Mouse (Mus musculus): ENCODE data around the gene Sult2b1.

The Sult2b1 gene

DNA sequence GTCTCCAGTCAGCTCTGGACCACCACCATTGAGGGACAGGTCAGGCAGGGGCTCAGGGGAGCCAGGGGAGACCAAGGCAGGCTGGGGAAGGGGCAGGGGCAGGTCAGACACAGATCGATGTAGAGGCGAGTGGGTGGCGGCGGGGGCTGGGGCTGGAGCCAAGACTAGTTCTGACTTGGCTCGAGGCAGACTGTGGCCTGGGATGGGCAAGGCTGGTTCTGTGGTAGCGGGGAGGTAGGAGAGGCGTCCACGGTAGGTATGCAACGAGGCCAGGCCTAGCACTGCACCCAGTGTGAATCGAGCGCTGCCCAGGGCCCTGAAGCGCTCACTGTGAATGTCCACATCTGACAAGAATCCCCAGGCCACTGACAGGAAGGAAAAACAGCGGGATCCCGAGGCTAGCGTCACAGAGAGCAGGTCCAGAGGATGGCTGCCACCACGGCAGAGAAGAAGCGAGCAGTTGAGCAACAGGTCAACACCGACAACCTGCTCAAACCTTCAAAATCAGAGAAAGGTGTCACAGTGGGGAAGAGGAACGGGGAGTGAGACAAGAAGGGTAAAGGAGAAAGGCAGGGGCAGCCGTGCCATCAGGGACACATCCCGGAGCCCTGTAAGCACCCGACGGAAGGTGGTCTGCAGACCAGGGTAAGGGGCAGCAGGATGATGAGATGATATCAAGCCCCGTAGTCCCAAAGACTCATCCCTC, 73.0 kb downstream of the Sult2b1 start:
- no peak for DNase-seq (ENCODE audit: low read depth, low spot score)

DNA sequence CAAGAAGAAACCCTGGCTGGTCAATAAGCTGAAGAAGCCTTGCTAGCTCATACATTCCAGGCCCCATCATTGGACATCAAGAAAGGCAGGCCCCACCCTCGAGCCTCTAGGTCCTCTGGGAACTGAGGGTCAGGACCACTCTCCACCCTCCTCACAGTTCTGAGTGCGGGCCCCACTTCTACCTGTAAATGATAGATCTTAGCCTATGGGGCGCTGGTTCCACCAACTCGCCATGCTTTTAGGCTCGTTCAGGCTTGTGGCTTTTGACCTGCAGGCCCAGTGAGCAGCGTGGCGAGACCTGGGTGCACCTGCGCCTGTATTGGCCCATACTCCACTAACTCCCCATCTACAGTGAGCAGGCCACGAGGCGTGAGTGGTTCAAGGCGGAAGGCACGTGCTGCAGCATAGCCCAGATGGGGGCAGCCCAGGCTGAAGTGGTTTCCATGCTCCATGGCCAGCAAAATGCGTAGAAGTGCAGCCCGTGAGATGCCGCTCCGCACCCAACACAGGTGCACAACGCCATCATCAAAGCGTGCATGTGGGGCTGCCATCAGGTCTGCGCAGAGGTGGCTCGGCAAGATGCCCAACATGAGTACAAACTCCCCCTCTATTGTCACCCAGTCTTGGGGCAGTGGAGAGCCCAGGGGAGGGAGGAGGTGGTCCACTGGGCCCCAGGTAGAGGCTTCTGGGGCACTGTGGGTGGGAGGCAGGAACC, 73.8 kb downstream of the Sult2b1 start:
- DNase-seq (ENCODE audit: low read depth, low spot score), result no peak

DNA sequence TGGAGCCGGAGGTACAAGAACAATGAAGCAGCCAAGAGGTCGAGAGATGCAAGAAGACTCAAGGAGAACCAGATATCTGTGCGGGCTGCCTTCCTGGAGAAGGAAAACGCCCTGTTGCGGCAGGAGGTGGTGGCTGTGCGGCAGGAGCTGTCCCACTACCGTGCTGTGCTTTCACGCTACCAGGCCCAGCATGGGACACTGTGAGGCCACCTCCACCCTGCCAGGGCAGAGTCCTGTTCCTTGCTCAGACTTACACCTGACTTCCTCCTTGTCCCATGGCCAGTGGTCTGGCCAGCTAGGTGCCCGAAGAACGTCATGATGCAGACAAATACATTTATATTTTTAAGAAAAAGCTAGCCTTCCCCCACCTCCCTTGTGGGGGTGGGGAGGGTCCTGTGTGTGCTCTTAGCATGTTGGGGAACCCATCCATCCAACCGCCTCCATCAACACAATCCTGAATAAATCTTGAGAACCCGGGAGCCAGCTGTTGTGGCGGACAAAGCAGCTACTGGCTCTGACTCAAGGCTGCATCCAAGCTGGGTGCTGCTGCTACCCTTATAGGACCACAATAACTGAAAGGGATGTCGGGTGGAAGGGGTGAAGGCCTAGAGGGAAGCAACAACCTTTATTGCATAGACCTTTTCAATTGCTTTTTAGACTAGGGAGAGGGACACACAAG, 74.7 kb downstream of the Sult2b1 start:
- DNase-seq (ENCODE audit: low read depth, low spot score), result no peak

DNA sequence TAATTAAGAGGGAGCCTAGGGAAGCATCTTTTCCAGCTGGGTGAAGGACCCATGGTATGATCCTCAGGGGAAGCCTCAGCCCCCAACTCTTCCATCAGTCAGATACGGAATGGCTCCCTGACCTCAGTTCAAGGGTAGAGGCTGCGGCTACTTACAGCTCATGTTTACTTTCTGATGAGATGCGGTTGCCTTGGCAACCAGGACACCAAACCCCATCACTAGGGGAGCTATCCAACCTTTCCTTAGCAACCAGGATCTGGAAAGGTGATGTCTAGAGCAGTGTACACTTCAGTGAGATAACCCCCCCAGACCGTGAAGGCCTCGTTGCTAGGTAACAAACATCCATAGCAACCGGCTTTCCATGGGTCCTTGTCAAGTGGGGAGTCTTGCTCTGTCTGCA, 75.4 kb downstream of the Sult2b1 start:
- peak; percentile 71 for DNase-seq (ENCODE audit: low read depth, low spot score)

DNA sequence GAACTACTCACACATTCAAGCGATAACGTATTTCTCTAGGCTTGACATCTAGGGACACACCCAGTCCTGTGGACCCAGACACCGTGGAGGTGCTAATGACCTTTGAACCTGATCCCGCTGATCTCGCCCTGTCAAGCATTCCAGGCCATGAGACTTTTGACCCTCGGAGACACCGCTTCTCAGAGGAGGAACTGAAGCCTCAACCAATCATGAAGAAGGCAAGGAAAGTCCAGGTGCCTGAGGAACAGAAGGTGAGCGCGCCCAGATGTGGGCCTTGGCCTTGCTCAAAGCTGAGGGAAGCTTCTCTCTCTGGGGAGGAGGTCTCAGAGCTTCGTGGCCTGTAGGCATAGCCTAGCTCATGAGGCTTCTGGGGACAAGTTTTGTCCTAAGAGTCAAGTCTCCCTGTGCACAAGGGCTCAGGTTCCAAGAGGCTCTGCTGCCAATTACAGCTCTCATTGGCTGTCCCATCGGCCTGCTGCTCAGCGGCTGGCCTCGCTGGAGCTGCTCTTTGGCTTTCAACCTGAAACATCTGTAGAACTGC, 76.2 kb downstream of the Sult2b1 start:
- peak; percentile 56 for DNase-seq (ENCODE audit: low read depth, low spot score)

GRCm38 (mm10) chr7:45707375-45707967, 77.0 kb downstream of the Sult2b1 start:
- peak; percentile 98 for DNase-seq (ENCODE audit: low read depth, low spot score)

GRCm38 (mm10) chr7:45706721-45707241, 77.7 kb downstream of the Sult2b1 start:
- DNase-seq (ENCODE audit: low read depth, low spot score), result peak; percentile 85

DNA sequence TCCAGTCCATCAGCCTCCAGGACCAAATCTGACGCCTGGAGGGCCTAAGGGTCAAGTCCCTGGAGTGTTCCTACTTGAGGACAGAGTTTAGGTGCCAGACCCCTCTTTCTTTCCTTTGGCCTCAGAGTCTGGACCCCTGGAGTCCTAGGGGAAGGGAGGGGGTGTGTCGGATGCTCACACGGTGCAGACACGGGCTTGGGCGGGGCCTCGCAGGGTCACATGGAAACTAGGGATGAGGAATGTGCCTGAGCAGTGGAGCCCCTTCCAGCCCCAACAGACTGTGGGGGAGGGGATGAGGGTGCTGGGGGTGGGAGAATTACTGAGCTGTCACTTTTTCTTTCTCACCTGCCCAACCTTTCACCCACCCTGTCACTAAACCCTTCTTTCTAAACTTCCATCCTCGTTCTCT, 78.6 kb downstream of the Sult2b1 start:
- DNase-seq (ENCODE audit: low read depth, low spot score), result peak; percentile 79

GRCm38 (mm10) chr7:45705443-45705864, 79.0 kb downstream of the Sult2b1 start:
- DNase-seq (ENCODE audit: low read depth, low spot score), result peak; percentile 69

DNA sequence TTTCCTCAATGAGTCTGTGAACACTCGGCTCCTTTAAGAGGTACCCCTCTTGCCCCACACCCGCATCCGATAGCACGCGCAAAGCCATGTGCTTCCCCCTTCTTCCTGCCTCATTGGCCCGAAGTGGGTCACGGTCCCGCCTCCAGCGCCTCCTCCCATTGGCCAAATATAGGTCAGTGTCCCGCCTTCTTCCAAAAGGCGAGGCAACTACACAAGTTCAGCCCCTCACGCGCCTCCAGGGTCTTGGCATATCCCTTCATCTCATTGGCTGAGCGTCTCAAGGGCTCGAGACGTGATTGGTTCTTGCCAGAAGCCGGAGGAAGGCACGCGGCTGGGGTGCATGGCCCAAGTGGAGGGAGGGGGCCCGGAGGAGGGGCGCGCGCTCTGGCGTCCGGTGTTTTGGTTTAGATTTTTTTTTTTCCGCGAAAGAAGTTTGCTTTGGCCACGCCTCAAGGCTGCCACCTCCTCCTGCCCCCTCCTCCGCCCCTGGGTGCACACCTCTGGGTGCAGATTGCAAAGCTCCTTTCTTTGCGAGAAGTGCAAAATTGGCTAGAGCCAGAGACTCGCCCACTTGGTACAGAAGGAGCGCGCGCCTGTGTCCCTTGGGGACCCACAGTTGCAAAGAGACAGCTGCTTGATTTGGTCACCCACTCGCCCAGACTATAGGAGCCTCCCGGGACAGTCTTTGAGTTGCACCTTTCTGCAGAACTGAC, 79.6 kb downstream of the Sult2b1 start, which contains the start of gene Dbp:
TSS of gene Dbp (plus strand) at position 359 of the 713 bp plus-strand sequence.
- peak; percentile 99 for DNase-seq (ENCODE audit: low read depth, low spot score)

GRCm38 (mm10) chr7:45704046-45704559, 80.4 kb downstream of the Sult2b1 start:
- peak; percentile 87 for DNase-seq (ENCODE audit: low read depth, low spot score)

DNA sequence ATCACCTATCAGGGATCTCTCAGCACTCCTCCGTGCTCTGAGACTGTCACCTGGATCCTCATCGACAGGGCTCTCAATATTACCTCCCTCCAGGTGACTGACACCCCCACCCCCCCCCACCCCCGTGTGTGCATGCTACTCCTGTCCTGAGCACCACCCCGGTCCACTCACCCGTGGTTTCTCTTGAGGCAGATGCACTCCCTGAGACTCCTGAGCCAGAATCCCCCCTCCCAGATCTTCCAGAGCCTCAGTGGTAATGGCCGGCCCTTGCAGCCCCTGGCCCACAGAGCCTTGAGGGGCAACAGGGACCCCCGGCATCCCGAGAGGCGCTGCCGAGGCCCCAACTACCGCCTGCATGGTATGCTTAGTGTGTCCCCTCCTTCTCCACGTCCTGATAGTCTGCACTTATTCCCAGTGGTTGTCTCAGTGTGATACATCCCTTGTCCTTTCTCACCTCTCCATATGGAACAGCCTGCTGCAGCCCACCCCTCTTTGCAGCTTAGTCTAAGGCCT, 80.9 kb downstream of the Sult2b1 start:
- no peak for DNase-seq (ENCODE audit: low read depth, low spot score)

DNA sequence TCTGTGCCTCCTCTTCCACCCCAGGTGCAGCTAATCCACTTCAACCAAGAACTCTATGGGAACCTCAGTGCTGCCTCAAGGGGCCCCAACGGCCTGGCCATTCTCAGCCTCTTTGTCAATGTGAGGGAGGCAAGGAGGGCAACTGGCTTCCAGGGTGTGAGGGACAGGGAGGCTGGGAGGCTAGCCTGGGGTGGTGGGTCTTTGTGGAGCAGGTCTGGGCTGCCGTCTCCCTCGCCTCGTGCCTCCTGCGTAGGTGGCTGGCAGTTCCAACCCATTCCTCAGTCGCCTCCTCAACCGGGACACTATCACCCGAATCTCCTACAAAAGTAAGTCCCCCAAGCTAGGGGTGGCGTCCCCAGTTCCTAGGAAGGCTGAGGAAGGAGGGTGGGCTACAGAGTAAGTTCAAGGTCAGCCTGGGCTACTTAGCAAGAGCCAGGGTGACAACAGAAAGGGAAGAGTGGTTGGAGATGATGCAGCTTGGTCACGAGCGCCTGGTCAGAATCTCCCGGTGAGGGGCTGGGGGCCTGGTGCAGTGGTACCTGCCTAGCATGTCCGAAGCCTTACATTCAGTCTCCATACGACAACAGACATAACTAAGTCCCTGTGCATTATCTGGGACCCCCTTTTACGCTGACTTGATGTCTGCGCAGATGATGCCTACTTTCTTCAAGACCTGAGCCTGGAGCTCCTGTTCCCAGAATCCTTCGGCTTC, 81.5 kb downstream of the Sult2b1 start:
- DNase-seq (ENCODE audit: low read depth, low spot score), result no peak

DNA sequence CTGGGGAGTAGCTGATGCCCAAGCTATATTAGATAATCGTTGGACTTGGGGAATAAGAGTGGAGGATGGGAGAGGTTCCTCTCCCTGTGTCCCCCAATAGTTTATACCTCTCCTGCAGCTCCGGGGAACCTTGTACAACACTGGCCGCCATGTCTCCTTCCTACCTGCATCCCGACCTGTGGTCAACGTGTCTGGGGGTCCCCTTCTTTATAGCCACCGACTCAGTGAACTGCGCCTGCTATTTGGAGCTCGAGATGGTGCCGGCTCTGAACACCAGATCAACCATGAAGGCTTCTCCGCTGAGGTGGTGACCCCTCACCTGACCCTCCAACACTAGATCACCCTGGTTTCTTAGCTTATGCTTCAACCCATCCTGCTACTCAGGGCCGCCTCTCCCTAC, 82.2 kb downstream of the Sult2b1 start:
- no peak for DNase-seq (ENCODE audit: low read depth, low spot score)

- DNase-seq (ENCODE audit: low read depth, low spot score), result no peak
These were observed 82.9 kb downstream of the Sult2b1 start for GRCm38 (mm10) chr7:45701607-45702006.

- DNase-seq (ENCODE audit: low read depth, low spot score), result no peak
These were observed 83.4 kb downstream of the Sult2b1 start for GRCm38 (mm10) chr7:45701072-45701471.

DNA sequence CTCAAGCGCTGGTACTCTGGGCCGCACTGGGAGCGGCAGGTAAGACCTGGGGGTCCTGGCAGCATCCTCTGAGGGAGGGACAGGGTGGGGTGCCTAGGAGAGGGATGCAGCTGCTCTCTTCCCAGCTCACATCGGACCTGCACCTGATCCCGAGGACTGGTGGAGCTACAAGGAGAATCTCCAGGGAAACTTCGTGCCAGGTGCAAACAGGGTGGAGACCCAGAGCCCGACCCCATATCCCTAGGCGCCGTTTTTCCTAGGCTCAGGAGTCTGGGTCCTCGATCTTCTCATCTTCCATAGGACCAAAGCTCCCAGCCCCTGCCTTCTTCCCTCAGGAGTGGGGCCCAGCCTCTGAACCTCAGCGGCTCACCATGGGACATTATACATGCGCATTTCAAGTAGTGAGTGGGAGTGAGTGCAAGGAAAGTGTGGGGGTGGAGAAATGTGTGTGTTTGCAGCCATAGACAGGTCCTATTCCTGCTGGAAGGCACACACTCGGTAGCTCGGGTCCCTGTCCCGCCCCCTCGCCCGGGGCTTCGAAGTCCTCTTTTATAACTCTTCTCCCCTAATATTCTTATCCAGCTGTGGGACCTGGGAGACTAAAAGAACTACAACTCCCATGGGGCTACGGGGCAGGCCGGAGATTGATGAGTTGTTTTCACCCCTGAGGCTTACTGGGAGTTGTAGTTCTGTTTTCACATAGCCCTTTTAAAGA, 84.0 kb downstream of the Sult2b1 start:
- DNase-seq (ENCODE audit: low read depth, low spot score), result peak; percentile 87

GRCm38 (mm10) chr7:45699523-45700141, 84.8 kb downstream of the Sult2b1 start, which contains the start of gene Car11:
TSS of gene Car11 (plus strand) at chr7:45699843.
- no peak for DNase-seq (ENCODE audit: low read depth, low spot score)

DNA sequence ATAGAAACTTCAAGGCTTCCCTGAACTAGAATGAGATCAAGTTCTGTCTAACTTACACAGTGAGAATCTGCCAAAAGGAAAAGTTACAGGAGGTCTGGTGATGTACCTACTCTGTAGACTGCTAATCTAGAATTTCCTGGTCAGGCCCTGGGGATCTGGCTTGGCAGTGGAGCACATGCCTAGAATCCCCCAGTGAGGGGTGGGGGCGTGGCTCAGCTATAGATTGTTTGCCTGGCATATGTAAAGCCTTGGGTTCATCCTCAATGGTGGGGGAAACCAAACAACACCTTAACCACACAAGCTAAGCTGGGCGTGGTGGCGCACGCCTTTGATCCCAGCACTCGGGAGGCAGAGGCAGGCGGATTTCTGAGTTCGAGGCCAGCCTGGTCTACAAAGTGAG, 86.6 kb downstream of the Sult2b1 start:
- DNase-seq (ENCODE audit: low read depth, low spot score), result no peak

All from ZHBTc4 (cell line).